Comparison of ENCODE assay signal across 9 mouse cellular contexts in the genomic region with DNA sequence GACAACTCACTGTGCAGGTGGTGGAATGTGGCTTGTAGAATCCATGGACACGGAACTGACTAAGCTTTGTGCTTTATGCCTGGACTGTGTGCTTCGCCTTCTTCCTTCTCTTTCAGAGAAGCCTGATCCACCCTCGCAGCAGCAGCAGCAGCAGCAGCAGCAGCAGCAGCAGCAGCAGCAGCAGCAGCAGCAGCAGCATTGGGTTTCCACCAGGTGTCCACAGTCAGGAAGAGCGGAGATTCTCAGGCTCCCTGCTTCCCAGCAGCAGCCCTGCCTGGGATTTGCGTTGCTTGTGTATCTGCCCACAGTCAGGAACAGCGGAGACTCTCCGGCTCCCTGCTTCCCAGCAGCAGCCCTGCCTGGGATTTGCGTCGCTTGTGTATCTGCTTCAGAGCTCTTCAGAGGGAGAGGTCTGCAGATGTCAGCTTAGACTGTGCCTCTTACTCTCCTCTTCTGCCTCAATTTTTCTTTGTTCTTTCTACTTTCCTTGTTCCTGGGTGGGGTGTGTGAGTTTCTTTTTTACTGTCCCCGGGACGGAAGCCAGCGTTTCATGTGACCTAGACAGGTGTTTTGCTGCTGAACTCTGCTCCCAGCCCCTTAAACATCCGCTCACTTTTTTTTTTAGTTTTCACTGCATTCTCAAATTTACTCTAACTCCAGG.
DNase-seq lines count a peak whose midpoint lies in the region; ATAC-seq and TF ChIP-seq lines count a peak whose summit lies in the region.
"Had no signal": no experiment of that assay in that cellular context is flagged by ENCODE, and none has a peak within 500 bp of the region (broad histone marks: within the 10 kb centered on the region; RNA-seq: fewer than 3 reads in every experiment).

No protein-coding gene starts in this region.

- peak overlapping the region; percentile 57 for H3K4me2 ChIP-seq in heart, embryonic 14.5 days (ENCODE audit: low read length)
- H3K4me2 ChIP-seq in CH12.LX (ENCODE audit: insufficient read depth, low read depth, poor library complexity, severe bottlenecking), result peak overlapping the region; percentile 55
- peak overlapping the region; percentile 35 for H3K4me2 ChIP-seq in forebrain, embryonic 14.5 days (ENCODE audit: low read length)
- H3K4me2 ChIP-seq in liver, embryonic 16.5 days (ENCODE audit: low read depth, low read length), result peak overlapping the region; percentile 17; the same call in 1 of the 2 replicates

- WGBS in heart, embryonic 14.5 days, result 23% methylated on average over 13 of the region's 13 CpGs
- 22% methylated on average over 13 of the region's 13 CpGs for WGBS in forebrain, embryonic 14.5 days
- 30% methylated on average over 13 of the region's 13 CpGs for WGBS in liver, embryonic 16.5 days (ENCODE audit: insufficient replicate concordance)

- H3K36me3 ChIP-seq in heart, embryonic 14.5 days (ENCODE audit: control insufficient read depth, insufficient read depth, low read length), result no peaks in the 10 kb centered on the region
- H3K36me3 ChIP-seq in CH12.LX (replicated peaks in 1 of 2; ENCODE audit: control insufficient read depth in 1 of 2, insufficient read depth in 1 of 2, low read length in 1 of 2), result no peaks in the 10 kb centered on the region
- no peaks in the 10 kb centered on the region for H3K36me3 ChIP-seq in forebrain, embryonic 14.5 days (ENCODE audit: control insufficient read depth, insufficient read depth, low read length)
- no peaks in the 10 kb centered on the region for H3K36me3 ChIP-seq in liver, embryonic 16.5 days (ENCODE audit: control insufficient read depth, insufficient read depth)

- no peak for ATAC-seq in heart, embryonic 14.5 days (ENCODE audit: insufficient number of reproducible peaks, insufficient read depth, low FRiP score, low read depth)
- peak; percentile 37; the same call in 1 of the 2 replicates for ATAC-seq in forebrain, embryonic 14.5 days
- no peak for ATAC-seq in liver, embryonic 16.5 days (ENCODE audit: low read depth)

- peak overlapping the region; percentile 44; the same call in 1 of the 2 replicates for H3K9ac ChIP-seq in heart, embryonic 14.5 days (ENCODE audit: low read length)
- peak overlapping the region; percentile 2 for H3K9ac ChIP-seq in CH12.LX (ENCODE audit: insufficient read depth, low read depth)
- H3K9ac ChIP-seq in forebrain, embryonic 14.5 days (ENCODE audit: low read length), result peak overlapping the region; percentile 47; the same call in 1 of the 2 replicates
- no peak overlapping the region for H3K9ac ChIP-seq in liver, embryonic 16.5 days (ENCODE audit: low read depth, low read length)

- in situ Hi-C loops in CH12.LX (cut with MboI; ENCODE audit: low pct_ligation_motif_present, low pct_unique_long_range_greater_than_20kb, low sequenced_read_pairs), result loop anchor here (5.0 to 10.0 kb wide), 3 partner anchors 171 to 271 kb away; a partner anchor contains a TSS

- dilution Hi-C loops in CH12.LX (cut with MboI; ENCODE audit: extremely low pct_ligation_motif_present, extremely low pct_unique_long_range_greater_than_20kb, low sequenced_read_pairs), result no loop called here

- TF ChIP-seq EP300 in CH12.LX (IDR thresholded peaks at IDR 0.05; ENCODE audit: low read length), result peak; percentile 43; the same call in 1 of the 2 replicates

- no peak overlapping the region for H3K27ac ChIP-seq in heart, embryonic 14.5 days (replicated peaks in 1 of 2; ENCODE audit: control insufficient read depth in 1 of 2, insufficient read depth in 1 of 2, low read depth in 2 of 2, low read length in 2 of 2)
- H3K27ac ChIP-seq in CH12.LX (ENCODE audit: insufficient read depth, low read depth), result no peak overlapping the region
- no peak overlapping the region for H3K27ac ChIP-seq in forebrain, embryonic 14.5 days (ENCODE audit: low read depth, low read length)
- no peak overlapping the region for H3K27ac ChIP-seq in liver, embryonic 16.5 days (ENCODE audit: low read length)
- H3K27ac ChIP-seq: left cerebral cortex, adult 2 months had no signal

- H3K4me1 ChIP-seq in heart, embryonic 14.5 days (ENCODE audit: control insufficient read depth in 2 of 2, insufficient read depth in 2 of 2, low read length in 2 of 2), result peaks cover 2 to 10% of the 10 kb centered on the region in 2 experiments; a peak in 1 of 4 replicates
- H3K4me1 ChIP-seq in CH12.LX (ENCODE audit: control insufficient read depth in 1 of 2, insufficient read depth in 2 of 2), result peaks cover 17 to 68% of the 10 kb centered on the region in 2 experiments
- H3K4me1 ChIP-seq in forebrain, embryonic 14.5 days (ENCODE audit: control insufficient read depth, insufficient read depth, low read length), result no peaks in the 10 kb centered on the region
- H3K4me1 ChIP-seq in liver, embryonic 16.5 days (ENCODE audit: control insufficient read depth, low read depth, low read length), result peaks cover 2% of the 10 kb centered on the region

- intact Hi-C loops in heart, postnatal 14 days (cut with DNase I), result no loop called here

- no peak for TF ChIP-seq POLR2A in CH12.LX (IDR thresholded peaks at IDR 0.05; ENCODE audit: low read depth, low read length)

- H3K79me2 ChIP-seq in CH12.LX (replicated peaks; ENCODE audit: control insufficient read depth, extremely low read depth, insufficient read depth, poor library complexity, severe bottlenecking), result no peaks in the 10 kb centered on the region

- no peaks in the 10 kb centered on the region for H3K9me3 ChIP-seq in heart, embryonic 14.5 days (ENCODE audit: control insufficient read depth, low read length)
- peaks cover 4% of the 10 kb centered on the region for H3K9me3 ChIP-seq in CH12.LX (replicated peaks; ENCODE audit: low read length)
- no peaks in the 10 kb centered on the region for H3K9me3 ChIP-seq in forebrain, embryonic 14.5 days (replicated peaks; ENCODE audit: control insufficient read depth, low read length)
- no peaks in the 10 kb centered on the region for H3K9me3 ChIP-seq in liver, embryonic 16.5 days (replicated peaks; ENCODE audit: control insufficient read depth, low read length)

- TF ChIP-seq RAD21 in CH12.LX (IDR thresholded peaks at IDR 0.05; ENCODE audit: low read depth, low read length), result no peak

- TF ChIP-seq CTCF in CH12.LX (conservative IDR thresholded peaks at IDR 0.05 in 1 of 2, IDR thresholded peaks at IDR 0.05 in 1 of 2; ENCODE audit: low read depth in 2 of 2, low read length in 2 of 2), result no peak

- DNase-seq in heart, postnatal 14 days, result no peak
- DNase-seq in CH12.LX (ENCODE audit: extremely low read depth), result peak; percentile 40
- peak; percentile 46 for DNase-seq in forebrain, embryonic 14.5 days (ENCODE audit: low spot score)
- peak; percentile 89 for DNase-seq in thymus, postnatal 0 days (ENCODE audit: low spot score)
- DNase-seq in adrenal gland, postnatal 25 days, result no peak
- no peak for DNase-seq in lung, postnatal 14 days

- peaks cover 8% of the 10 kb centered on the region; the same call in 1 of the 2 replicates for H3K27me3 ChIP-seq in heart, embryonic 14.5 days (ENCODE audit: control insufficient read depth, insufficient read depth, low read length)
- no peaks in the 10 kb centered on the region for H3K27me3 ChIP-seq in CH12.LX (replicated peaks)
- H3K27me3 ChIP-seq in forebrain, embryonic 14.5 days (replicated peaks; ENCODE audit: control insufficient read depth, insufficient read depth, low read length), result no peaks in the 10 kb centered on the region
- H3K27me3 ChIP-seq in liver, embryonic 16.5 days (ENCODE audit: control insufficient read depth, insufficient read depth, low read depth, low read length), result no peaks in the 10 kb centered on the region

- H3K4me3 ChIP-seq in heart, embryonic 14.5 days (ENCODE audit: control insufficient read depth in 1 of 2, insufficient read depth in 1 of 2, low read depth in 1 of 2, low read length in 2 of 2), result peak overlapping the region; percentile 6 to 24
- H3K4me3 ChIP-seq in CH12.LX (replicated peaks in 1 of 3; ENCODE audit: low read depth in 2 of 3, low read length in 2 of 3, poor library complexity in 1 of 3), result peak overlapping the region; percentile 46 to 54 (median 50)
- H3K4me3 ChIP-seq in forebrain, embryonic 14.5 days (ENCODE audit: low read depth, low read length), result no peak overlapping the region; the same call in 1 of the 2 replicates
- no peak overlapping the region for H3K4me3 ChIP-seq in liver, embryonic 16.5 days (ENCODE audit: low read depth, low read length)
- H3K4me3 ChIP-seq: left cerebral cortex, adult 2 months had no signal

TF ChIP-seq in CH12.LX, 34 proteins besides CTCF, POLR2A, EP300 and RAD21:
- TF ChIP-seq MXI1 (IDR thresholded peaks at IDR 0.05; ENCODE audit: low read depth, low read length) (no peak), GABPA (IDR thresholded peaks at IDR 0.05; ENCODE audit: insufficient replicate concordance, low read depth, low read length) (no peak), MAX (IDR thresholded peaks at IDR 0.05; ENCODE audit: low read length) (no peak), ZMIZ1 (IDR thresholded peaks at IDR 0.05; ENCODE audit: low read depth, low read length) (no peak), POLR2AphosphoS2 (IDR thresholded peaks at IDR 0.05; ENCODE audit: low read depth, low read length) (no peak), TCF12 (IDR thresholded peaks at IDR 0.05; ENCODE audit: low read depth, low read length) (peak; percentile 63; the same call in 1 of the 2 replicates), ETS1 (conservative IDR thresholded peaks at IDR 0.05; ENCODE audit: low read depth, low read length) (peak; percentile 39; the same call in 1 of the 2 replicates), ZC3H11A (IDR thresholded peaks at IDR 0.05; ENCODE audit: low read depth, low read length) (no peak), USF1 (IDR thresholded peaks at IDR 0.05; ENCODE audit: low read depth, low read length) (peak; percentile 11; the same call in 1 of the 2 replicates), BHLHE40 (IDR thresholded peaks at IDR 0.05; ENCODE audit: low read depth, low read length) (peak; percentile 88), IRF4 (IDR thresholded peaks at IDR 0.05; ENCODE audit: low read depth, low read length) (peak; percentile 79), ELF1 (IDR thresholded peaks at IDR 0.05; ENCODE audit: low read depth, low read length) (peak; percentile 5; the same call in 1 of the 2 replicates), UBTF (IDR thresholded peaks at IDR 0.05; ENCODE audit: low read depth, low read length) (no peak), RCOR1 (conservative IDR thresholded peaks at IDR 0.05; ENCODE audit: low read depth, low read length) (no peak), USF2 (conservative IDR thresholded peaks at IDR 0.05; ENCODE audit: low read depth, low read length) (no peak), JUN (IDR thresholded peaks at IDR 0.05; ENCODE audit: insufficient read depth, low read depth, low read length) (no peak), SIN3A (IDR thresholded peaks at IDR 0.05; ENCODE audit: low read length) (0 out of 2 replicates have a peak, but pooled peaks have one; percentile 38), ZNF384 (IDR thresholded peaks at IDR 0.05; ENCODE audit: low read depth, low read length) (peak; percentile 88)

Comparison
In these comparisons a context has a peak if more than half of its experiments do, and no peak if none do; other contexts are left out.
1. H3K4me3 ChIP-seq: peak in heart, embryonic 14.5 days (2 of 2) and CH12.LX (3 of 3); none in forebrain, embryonic 14.5 days (single experiment) and liver, embryonic 16.5 days (single experiment).
2. DNase-seq: peak in CH12.LX (single experiment), forebrain, embryonic 14.5 days (single experiment) and thymus, postnatal 0 days (single experiment); none in heart, postnatal 14 days (0 of 2), adrenal gland, postnatal 25 days (single experiment) and lung, postnatal 14 days (single experiment).
3. Peak in every context shown above with its lines, with median percentiles within 50 percentile points of each other: H3K4me2 ChIP-seq.